Mouse (Mus musculus) midbrain, embryonic 10.5 days (tissue): ENCODE data around the gene Sh2d4b. TPM values are rescaled to one million over a fixed set of nuclear protein-coding genes. Genes with fewer than 3 reads are reported as not detected.

Experiments used
- DNase-seq: peaks from one replicate; pipeline ENCODE4 v3.0.0-alpha.2; 2017; ENCODE audit warnings: low spot score
- H3K27ac ChIP-seq: fragments of 300-500 bp; sonication (generic); replicated peaks from 2 replicates; pipeline ENCODE4 v1.5.1; 2016; ENCODE audit warnings: mild to moderate bottlenecking
- H3K27me3 ChIP-seq: fragments of 300-500 bp; sonication (generic); 2 replicates; pipeline ENCODE4 v1.6.1; 2016; ENCODE audit warnings: low read depth, mild to moderate bottlenecking; ENCODE audit not compliant: poor library complexity, severe bottlenecking
- H3K36me3 ChIP-seq: fragments of 300-500 bp; sonication (generic); 2 replicates; pipeline ENCODE4 v1.6.1; 2016; ENCODE audit warnings: mild to moderate bottlenecking, moderate library complexity
- H3K4me1 ChIP-seq: fragments of 300-500 bp; sonication (generic); 2 replicates; pipeline ENCODE4 v1.6.1; 2016
- H3K4me3 ChIP-seq: fragments of 300-500 bp; sonication (generic); 2 replicates; pipeline ENCODE4 v1.5.1; 2016; ENCODE audit warnings: mild to moderate bottlenecking, moderate library complexity
- H3K9me3 ChIP-seq: fragments of 300-500 bp; sonication (generic); replicated peaks from 2 replicates; pipeline ENCODE4 v1.6.1; 2016; ENCODE audit warnings: mild to moderate bottlenecking
- WGBS: fragments of 180-500 bp; shearing (Covaris S2); methylation state at CpG from one replicate; pipeline ENCODE4 v1.1.7; 2016; 5-methylcytosine and 5-hydroxymethylcytosine counted together
- polyA plus RNA-seq: library from polyadenylated mRNA; unstranded; fragments of >200 nt; fragmentation: Nextera tagmentation; extraction: Ambion mirVana; gene quantifications from 2 replicates; pipeline ENCODE4 v1.2.1, GENCODE M21; 2016

Gene Sh2d4b
- polyA plus RNA-seq = 0.31 and 0.45 TPM in 2 replicates

DNA sequence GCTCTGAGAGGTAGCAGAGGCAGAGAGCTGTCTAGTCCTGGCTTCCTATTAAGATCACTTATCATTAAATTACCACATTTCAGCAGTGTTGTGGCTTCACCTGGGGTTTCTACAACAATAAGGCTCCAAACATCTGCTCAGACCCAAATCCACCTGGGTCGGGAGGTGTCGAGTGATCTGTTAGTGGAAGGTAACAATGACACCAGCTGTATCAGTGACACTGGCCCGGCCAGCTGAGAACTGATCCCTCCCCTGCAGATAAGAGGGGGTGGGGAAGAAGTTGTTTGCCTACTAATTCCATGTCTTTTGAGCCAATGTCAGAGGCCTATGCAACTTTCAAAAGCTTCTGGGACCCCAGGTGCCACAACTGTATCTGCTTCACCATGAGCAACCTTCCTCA lies at the start of gene Sh2d4b:
TSS of gene Sh2d4b (minus strand) at position 71 of the 400 bp plus-strand sequence.
- H3K27me3 ChIP-seq = no peaks in the 10 kb centered on the region
- peaks cover 8% of the 10 kb centered on the region for H3K4me1 ChIP-seq
- 74% methylated on average over 3 of the region's 3 CpGs for WGBS

DNA sequence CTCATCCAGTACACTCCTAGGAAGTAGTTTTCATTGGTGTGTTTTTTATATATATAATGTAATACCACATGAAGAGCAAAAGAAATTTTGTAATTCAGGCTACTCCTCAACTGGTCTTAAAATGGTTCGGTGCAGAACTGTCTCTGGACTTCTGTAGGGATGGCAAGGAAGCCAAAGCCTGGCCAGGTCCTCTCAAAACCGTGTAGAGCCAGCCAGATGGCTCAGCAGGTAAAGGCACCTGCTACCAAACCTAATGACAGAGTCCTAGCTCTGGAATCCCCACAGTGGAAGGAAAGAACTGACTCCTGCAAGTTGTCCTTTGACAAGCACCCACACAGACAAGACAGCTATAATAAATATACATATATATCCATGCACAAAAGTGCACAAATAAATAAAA lies 49.4 kb upstream of the Sh2d4b start:
- WGBS = 87% methylated on average over 2 of the region's 2 CpGs
- no peak for DNase-seq
- Histone ChIP-seq H3K9me3 (no peaks in the 10 kb centered on the region), H3K4me3 (no peak overlapping the region), H3K27me3 (no peaks in the 10 kb centered on the region), H3K36me3 (peaks cover 31% of the 10 kb centered on the region), H3K27ac (no peak overlapping the region), H3K4me1 (no peaks in the 10 kb centered on the region)

More for the DNA sequence above, at the start of gene Sh2d4b:
- H3K36me3 ChIP-seq = no peaks in the 10 kb centered on the region
- no peak within 1 kb of the TSS for H3K27ac ChIP-seq
- H3K4me3 ChIP-seq = no peak within 1 kb of the TSS
- no peak for DNase-seq
- H3K9me3 ChIP-seq = no peaks in the 10 kb centered on the region

DNA sequence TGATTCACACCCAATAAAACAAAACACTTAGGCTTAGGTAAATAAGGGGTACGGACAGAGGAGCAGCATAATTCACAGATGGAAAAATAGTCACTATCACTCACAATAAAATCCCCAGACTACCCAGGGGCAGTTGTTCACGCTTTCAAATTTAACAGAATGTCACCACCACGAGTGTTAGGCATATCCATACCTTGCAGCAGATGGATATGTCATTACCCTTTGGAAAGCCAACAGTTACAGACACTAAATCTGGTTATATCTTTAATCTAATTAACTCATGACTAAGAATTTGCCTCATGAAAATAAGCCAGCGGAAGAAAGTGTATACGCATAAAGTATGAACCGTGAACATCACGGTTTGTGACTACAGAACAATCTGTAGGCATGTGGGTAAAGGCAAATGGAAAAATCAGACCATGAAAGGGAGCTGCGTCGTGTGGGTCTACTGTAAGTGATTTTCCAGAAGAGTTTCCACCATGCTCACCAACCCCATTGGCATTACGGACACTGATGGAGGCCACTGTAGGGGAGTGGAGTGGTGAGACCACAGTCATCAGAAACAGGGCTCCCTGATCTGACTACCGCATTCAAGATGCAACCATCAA lies 45.4 kb upstream of the Sh2d4b start:
- peaks cover 8% of the 10 kb centered on the region; the same call in 1 of the 2 replicates for H3K4me1 ChIP-seq
- DNase-seq = no peak
- H3K27me3 ChIP-seq = no peaks in the 10 kb centered on the region
- H3K4me3 ChIP-seq = no peak overlapping the region
- H3K27ac ChIP-seq = no peak overlapping the region
- peaks cover 15% of the 10 kb centered on the region for H3K36me3 ChIP-seq
- H3K9me3 ChIP-seq = no peaks in the 10 kb centered on the region
- WGBS = 93% methylated on average over 11 of the region's 11 CpGs

DNA sequence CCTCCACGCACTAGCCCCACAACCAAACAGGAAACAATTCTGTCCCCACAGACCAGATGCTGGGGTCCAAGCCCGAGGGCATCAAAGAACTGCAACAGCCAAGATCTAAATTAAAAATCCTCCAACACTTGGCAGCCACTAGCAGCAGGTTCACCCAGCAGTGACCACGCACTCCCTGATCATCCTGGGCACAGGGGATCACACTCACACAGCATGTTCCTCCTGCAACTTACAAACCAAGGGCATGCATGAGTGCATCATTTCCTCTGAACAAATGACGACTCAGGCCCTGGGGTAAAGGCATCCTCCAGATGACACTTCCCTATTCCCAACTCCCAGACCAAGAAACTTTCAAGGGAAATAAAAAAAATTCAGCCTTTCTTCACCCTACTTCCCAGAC lies 44.0 kb upstream of the Sh2d4b start:
- 60% methylated on average over 4 of the region's 4 CpGs for WGBS
- Histone ChIP-seq H3K4me3 (no peak overlapping the region), H3K36me3 (peaks cover 19% of the 10 kb centered on the region), H3K27me3 (no peaks in the 10 kb centered on the region), H3K27ac (no peak overlapping the region), H3K4me1 (peaks cover 15% of the 10 kb centered on the region), H3K9me3 (no peaks in the 10 kb centered on the region)
- no peak for DNase-seq

DNA sequence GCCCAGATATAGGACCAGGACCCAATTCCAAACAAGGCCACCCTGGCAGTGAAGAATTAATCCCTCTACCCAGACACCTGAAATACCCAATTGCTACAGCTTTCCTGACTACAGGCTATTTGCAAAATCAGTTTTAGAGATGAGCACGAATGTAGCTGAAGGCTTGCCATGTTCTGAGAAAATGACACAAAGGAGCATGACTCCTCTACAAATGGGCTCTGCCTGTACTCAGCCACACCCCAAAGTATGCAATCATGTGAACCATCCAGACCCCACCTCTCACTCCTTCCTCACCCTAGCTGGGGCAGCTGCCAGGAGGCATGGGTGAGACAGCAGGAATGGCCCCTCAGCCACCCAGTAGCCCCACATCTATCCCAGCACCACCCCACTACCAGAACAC lies 42.4 kb upstream of the Sh2d4b start:
- Histone ChIP-seq H3K4me3 (no peak overlapping the region), H3K36me3 (peaks cover 19% of the 10 kb centered on the region), H3K27me3 (no peaks in the 10 kb centered on the region), H3K9me3 (no peaks in the 10 kb centered on the region), H3K4me1 (peaks cover 28% of the 10 kb centered on the region), H3K27ac (no peak overlapping the region)
- DNase-seq = no peak
- WGBS = 91% methylated on average over 1 of the region's 1 CpGs

DNA sequence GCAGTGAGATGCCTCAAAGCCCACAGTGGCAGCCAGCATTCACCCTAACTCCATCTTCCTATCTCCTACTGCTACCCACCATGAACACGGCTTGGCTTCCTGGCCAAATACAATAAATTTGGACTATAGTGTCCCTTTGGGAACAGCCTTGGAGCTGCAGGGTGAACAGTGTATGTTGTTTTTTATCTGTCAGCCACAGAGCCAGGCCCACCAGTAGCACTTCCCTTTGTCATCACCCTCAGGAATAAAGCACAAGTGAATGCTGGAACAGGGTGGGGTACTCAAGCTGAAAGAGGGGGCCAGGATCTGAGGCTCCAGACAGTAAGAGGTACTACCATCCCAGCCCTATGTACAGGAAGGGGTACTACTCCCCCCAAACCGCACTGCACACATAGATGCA lies 42.0 kb upstream of the Sh2d4b start:
- 89% methylated on average over 2 of the region's 2 CpGs for WGBS
- DNase-seq = no peak
- peaks cover 28% of the 10 kb centered on the region for H3K4me1 ChIP-seq
- no peak overlapping the region for H3K4me3 ChIP-seq
- H3K27ac ChIP-seq = no peak overlapping the region
- H3K27me3 ChIP-seq = no peaks in the 10 kb centered on the region
- peaks cover 19% of the 10 kb centered on the region for H3K36me3 ChIP-seq
- H3K9me3 ChIP-seq = no peaks in the 10 kb centered on the region

DNA sequence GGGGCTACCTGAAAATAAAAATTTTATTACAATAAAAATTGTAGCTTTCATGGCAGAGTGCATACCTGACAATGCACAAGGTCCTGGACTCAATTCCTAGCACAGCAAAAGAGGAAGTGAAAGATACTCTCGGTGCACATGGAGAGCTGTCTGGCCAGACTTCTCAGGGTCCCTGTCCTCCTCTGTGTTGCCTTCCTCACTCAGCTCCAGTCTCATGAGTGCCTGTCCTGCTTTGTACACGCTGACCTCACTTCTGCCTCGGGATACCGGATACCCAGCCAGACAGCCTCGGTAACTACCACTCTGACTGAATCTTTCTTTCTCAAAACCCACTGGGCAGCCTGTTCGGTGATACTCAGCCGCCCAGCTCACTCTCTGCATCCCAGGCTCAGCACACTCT lies 40.3 kb upstream of the Sh2d4b start:
- Histone ChIP-seq H3K27ac (no peak overlapping the region), H3K27me3 (no peaks in the 10 kb centered on the region), H3K4me3 (no peak overlapping the region), H3K4me1 (peaks cover 31% of the 10 kb centered on the region), H3K36me3 (peaks cover 17% of the 10 kb centered on the region), H3K9me3 (no peaks in the 10 kb centered on the region)
- no peak for DNase-seq
- 91% methylated on average over 7 of the region's 7 CpGs for WGBS

DNA sequence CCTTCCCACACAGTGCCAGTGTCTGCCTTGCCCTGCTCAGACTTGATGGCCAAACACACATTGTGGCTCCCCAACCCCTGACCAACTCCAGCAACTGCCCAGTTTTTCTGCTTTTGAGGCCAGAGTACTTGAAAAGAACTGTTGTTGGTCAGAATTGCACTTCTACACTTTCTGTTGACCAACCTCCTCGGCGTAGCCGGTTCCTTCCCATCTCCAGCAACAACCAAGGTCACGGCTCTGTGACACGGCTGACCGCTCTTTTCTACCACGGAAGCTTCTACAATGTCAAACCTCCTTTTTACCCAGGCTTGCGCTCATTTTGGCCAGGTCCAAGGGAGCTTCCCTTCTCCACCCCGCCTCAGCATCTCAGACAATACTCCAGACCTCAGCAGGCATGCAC lies 39.2 kb upstream of the Sh2d4b start:
- no peak for DNase-seq
- no peak overlapping the region for H3K27ac ChIP-seq

DNA sequence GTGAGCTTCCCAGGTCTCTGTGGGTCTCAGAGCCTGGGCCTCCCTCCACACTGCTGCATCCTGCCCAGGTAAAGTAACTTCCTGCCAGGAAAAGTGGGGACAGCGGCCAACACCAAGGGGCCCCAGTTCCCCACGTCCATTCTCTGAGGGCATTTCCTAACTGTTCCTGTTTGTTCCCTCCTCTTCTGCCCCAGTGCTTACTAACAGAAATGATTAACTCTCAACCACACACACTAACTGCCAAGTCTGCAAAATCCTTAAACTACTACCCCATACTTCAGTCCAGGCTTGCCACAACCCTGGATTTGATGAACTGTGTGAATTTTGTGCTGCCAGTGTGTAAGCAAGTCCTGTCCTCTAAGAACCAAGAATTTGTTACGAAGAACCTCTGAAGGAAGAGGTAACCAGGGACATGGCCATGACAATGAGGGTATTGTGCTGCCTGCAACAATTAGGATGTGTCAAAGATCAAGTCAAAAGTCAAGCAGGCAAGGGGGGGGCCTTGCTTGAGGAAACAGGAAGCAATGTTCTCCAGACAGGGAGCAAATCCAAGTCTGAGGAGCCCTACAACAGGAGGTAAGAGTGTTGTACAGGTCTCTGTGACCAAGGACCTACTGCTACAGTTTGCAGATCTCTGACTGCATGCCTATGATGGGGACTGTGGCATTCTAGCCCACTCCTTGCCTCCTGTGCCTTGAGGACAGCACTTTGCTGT lies 38.2 kb upstream of the Sh2d4b start:
- Histone ChIP-seq H3K36me3 (peaks cover 27% of the 10 kb centered on the region), H3K4me3 (no peak overlapping the region), H3K27ac (no peak overlapping the region), H3K9me3 (no peaks in the 10 kb centered on the region), H3K27me3 (no peaks in the 10 kb centered on the region), H3K4me1 (peaks cover 31% of the 10 kb centered on the region)
- DNase-seq = no peak
- WGBS = 70% methylated on average over 3 of the region's 3 CpGs

More for the DNA sequence above, 39.2 kb upstream of the Sh2d4b start:
- H3K36me3 ChIP-seq = peaks cover 21% of the 10 kb centered on the region
- no peak overlapping the region for H3K4me3 ChIP-seq
- 87% methylated on average over 9 of the region's 9 CpGs for WGBS
- no peaks in the 10 kb centered on the region for H3K27me3 ChIP-seq
- no peaks in the 10 kb centered on the region for H3K9me3 ChIP-seq
- peaks cover 31% of the 10 kb centered on the region for H3K4me1 ChIP-seq

DNA sequence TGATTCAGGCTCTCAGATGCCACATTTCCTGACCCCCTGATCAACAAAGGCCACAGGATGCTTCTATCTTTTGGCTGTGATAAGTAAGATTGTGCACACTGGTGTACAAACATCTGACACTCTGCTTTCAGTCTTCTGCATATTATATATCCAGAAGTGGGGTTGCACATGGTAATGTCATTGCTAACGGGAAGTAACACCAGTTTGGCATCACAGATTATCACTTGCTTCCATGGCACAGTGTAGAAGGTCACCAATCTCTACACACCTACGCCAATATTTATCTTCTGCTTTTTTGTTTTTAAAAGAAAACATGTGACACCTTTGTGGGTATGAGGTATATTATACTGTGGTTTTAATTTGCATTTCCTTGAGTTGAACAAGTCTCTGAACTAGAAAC lies 36.9 kb upstream of the Sh2d4b start:
- Histone ChIP-seq H3K27me3 (no peaks in the 10 kb centered on the region), H3K36me3 (peaks cover 32% of the 10 kb centered on the region), H3K27ac (no peak overlapping the region), H3K4me3 (no peak overlapping the region), H3K9me3 (no peaks in the 10 kb centered on the region), H3K4me1 (peaks cover 31% of the 10 kb centered on the region)
- no peak for DNase-seq
- 92% methylated on average over 2 of the region's 2 CpGs for WGBS

DNA sequence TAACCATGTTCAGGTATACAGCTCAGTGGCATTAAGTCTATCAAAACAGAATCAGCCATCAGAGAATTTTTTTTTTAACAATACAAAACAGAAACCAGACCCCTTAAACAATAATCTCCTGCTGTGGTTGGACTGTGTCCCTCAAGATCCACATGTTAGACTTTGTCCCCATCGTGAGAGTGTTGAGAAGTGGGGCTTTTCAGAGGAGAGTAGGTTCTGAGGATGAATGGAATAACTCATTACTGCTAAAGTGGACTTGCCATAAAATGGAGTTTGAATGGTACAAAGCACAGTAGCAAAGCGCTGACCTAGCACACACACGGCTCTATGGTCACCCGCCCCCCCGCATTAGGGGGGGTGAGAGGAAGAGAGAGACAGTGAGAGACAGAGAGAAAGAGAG lies 35.8 kb upstream of the Sh2d4b start:
- no peaks in the 10 kb centered on the region for H3K9me3 ChIP-seq
- WGBS = 87% methylated on average over 5 of the region's 5 CpGs
- H3K27ac ChIP-seq = no peak overlapping the region
- peaks cover 28% of the 10 kb centered on the region for H3K36me3 ChIP-seq
- H3K27me3 ChIP-seq = no peaks in the 10 kb centered on the region
- no peak overlapping the region for H3K4me3 ChIP-seq
- H3K4me1 ChIP-seq = peaks cover 27% of the 10 kb centered on the region
- DNase-seq = no peak

DNA sequence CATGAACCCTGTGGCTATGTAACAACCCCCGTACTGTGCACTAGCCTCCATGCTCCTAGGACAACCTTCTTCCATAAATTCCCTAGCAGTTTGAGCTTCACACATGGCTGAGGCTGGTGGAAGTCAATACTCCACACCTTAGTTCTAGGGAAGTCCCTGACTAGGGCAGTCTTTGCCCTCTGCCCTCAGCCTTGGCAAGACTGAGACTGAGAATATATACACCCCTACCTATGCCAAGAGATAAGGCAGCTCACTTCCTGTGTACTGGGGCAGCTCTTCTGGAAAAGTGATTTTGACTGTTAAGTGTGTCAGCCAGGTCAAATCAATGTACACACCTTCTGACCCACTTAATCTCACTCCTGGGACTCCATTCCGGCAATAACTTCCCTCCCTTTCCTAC lies 34.0 kb upstream of the Sh2d4b start:
- Histone ChIP-seq H3K36me3 (peaks cover 31% of the 10 kb centered on the region), H3K9me3 (no peaks in the 10 kb centered on the region), H3K4me1 (peaks cover 15% of the 10 kb centered on the region), H3K27ac (no peak overlapping the region), H3K27me3 (no peaks in the 10 kb centered on the region), H3K4me3 (no peak overlapping the region)
- no peak for DNase-seq
- 91% methylated on average over 2 of the region's 2 CpGs for WGBS

DNA sequence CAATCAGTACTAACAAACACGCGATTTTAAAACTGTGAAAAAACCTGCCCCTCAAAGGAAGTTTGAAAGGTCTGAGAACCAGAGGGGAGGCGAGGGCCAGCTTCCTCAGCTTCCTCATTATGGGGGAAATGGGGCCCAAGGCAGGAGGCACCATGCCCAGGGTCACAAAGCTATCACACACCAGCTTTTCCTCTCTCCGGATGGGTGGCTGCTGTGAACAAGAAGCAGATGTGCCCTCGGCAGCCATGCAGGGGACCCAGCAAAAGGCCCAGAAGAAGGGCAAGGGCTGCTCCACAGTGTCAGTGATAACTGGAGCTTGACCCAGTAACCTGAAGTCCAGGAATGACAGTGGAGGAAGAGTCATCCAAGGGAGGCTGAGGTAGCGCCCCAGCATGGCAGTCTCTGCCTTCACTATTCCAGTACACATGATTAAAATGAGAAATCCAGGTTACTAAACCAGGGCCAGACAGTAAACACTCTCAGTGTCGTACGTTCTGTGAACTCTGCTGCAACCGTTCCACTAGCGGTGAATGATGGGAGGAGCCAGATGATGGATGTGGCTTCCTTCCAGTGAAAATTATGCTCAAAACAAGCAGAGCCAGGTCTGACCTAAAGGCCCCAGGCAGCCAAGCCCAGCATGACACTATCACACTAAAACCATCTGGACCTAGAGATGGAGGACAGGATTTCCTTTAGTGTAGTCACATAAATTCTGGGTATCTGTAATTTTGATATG lies 31.5 kb upstream of the Sh2d4b start:
- Histone ChIP-seq H3K27me3 (no peaks in the 10 kb centered on the region), H3K4me3 (no peak overlapping the region), H3K4me1 (peaks cover 5% of the 10 kb centered on the region; the same call in 1 of the 2 replicates), H3K27ac (no peak overlapping the region), H3K36me3 (peaks cover 40% of the 10 kb centered on the region), H3K9me3 (no peaks in the 10 kb centered on the region)
- DNase-seq = no peak
- 77% methylated on average over 10 of the region's 10 CpGs for WGBS
